Mouse (Mus musculus): ENCODE data around the gene 6030452D12Rik. TPM values are rescaled to one million over a fixed set of nuclear protein-coding genes. Genes with fewer than 3 reads are reported as not detected.

The 6030452D12Rik gene
- total RNA-seq, 2 experiments from 2014 or later = not detected

DNA sequence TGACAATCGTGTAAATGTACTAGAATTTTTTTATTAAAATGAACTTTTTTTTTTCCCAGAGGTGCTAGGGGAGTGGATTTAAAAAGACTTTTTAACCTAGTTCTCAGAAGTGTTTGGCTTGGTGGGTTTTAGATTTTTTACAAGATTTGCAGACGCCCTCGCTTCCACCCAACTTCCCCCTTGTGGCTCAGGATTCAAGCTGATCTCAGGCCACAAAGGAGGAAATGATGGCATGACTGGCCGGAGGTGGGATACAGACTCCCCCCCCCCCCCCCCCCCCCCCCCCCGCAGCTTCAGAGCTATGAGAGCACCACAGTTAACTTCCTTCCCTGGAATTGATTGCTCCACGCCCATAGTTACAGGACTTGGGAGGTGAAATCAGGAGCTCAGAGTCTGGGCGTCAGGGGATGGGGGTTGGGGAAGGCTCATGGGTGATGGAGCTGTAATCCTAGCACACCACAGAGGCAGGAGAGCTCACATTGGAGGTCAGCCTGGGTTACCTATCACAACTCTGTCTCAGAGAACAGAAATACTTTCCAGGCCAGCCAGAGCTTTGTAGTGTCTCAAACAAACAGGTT lies 55.8 kb downstream of the 6030452D12Rik start:
- DNase-seq = no peak
- intact Hi-C loops (cut with DNase I) = no loop called here

Other genes starting within 250 kb of the 6030452D12Rik start
- gene Smpd3, start 162.5 kb upstream of the 6030452D12Rik start, total RNA-seq (2021) = 1 to 10 TPM; 5.3 to 5.6 TPM
- 1 to 10 TPM; 4.1 to 4.3 TPM for gene Zfp90, start 85.2 kb upstream of the 6030452D12Rik start, total RNA-seq (2021)
- gene Cdh3, start 10.4 kb downstream of the 6030452D12Rik start, total RNA-seq (2021) = 1 to 10 TPM; 1.7 to 2.2 TPM
- 100 to 1,000 TPM in 1 of 2 experiments, 10 to 100 TPM in 1; 91.0 to 106 TPM for gene Gm10073, start 72.9 kb downstream of the 6030452D12Rik start, total RNA-seq (2021)
- gene Cdh1, start 102.8 kb downstream of the 6030452D12Rik start, total RNA-seq (2021) = under 1 TPM; 0.39 to 0.96 TPM
- 1 to 10 TPM; 8.8 to 9.5 TPM for gene Tango6, start 182.5 kb downstream of the 6030452D12Rik start, total RNA-seq (2021)

All from heart, postnatal 14 days (tissue).